Mouse (Mus musculus): ENCODE results near the gene Spint1.

DNA sequence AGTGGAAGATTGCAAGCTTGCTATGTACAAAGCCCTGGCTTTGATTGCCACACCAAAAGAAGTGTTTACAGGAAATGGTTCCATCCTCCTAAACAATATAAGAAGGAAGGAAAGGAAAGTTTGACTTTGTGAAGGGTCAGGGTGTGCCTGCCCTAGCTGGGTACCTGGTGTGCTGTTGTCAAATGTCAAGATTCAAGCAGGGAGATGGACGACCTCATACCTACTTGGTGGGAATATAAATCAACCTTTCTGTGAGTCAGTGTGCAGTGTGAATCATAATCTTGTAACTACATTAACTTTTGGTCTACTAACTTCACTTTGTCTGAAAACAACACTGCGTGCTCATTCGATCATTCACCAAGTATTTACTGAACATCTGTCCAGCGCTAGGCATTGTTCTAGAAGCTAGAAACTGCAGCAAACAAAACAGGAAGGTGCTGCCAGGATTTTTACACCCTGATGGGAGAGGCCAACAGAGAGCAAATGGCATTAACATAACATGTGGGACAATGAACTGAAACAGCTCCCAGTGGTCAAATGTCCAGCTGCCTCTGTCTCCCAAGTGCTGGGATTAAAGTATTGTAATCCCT is 33.2 kb upstream of the Spint1 start:
- TF ChIP-seq ZNF384 (IDR thresholded peaks at IDR 0.05; ENCODE audit: low read depth, low read length) (no peak), HCFC1 (IDR thresholded peaks at IDR 0.05; ENCODE audit: borderline replicate concordance, insufficient read depth, low read length) (no peak), MAFK (IDR thresholded peaks at IDR 0.05; ENCODE audit: insufficient read depth, low read depth, low read length) (no peak)
